Mouse (Mus musculus) megakaryocyte, embryonic 14.5 days (primary cell): ENCODE results near the gene Gm3952. TPM values are rescaled to one million over a fixed set of nuclear protein-coding genes. Genes with fewer than 3 reads are reported as not detected.

Experiments
- H3K27me3 ChIP-seq: replicated peaks from 2 replicates; pipeline ENCODE3; 2012; ENCODE audit warnings: inconsistent platforms
- H3K36me3 ChIP-seq: replicated peaks from 2 replicates; pipeline ENCODE3; 2012; ENCODE audit warnings: low read length, inconsistent platforms, mixed read lengths
- H3K4me1 ChIP-seq: 2 replicates; pipeline ENCODE4 v1.6.1; 2012; ENCODE audit warnings: inconsistent platforms
- H3K4me3 ChIP-seq: replicated peaks from 2 replicates; pipeline ENCODE3; 2012; ENCODE audit warnings: moderate library complexity, mild to moderate bottlenecking, inconsistent platforms
- H3K9me3 ChIP-seq: 2 replicates; pipeline ENCODE4 v1.6.1; 2012; ENCODE audit warnings: inconsistent platforms
- FLI1 ChIP-seq: IDR thresholded peaks from 2 replicates; pipeline ENCODE4 v1.6.1; 2012; ENCODE audit warnings: low read length, inconsistent platforms, mixed read lengths
- GATA1 ChIP-seq: IDR thresholded peaks from 3 replicates; pipeline ENCODE4 v1.6.1; 2012; ENCODE audit warnings: mixed read lengths, low read length, inconsistent platforms, borderline replicate concordance
- polyA plus RNA-seq: library from polyadenylated mRNA; stranded (reverse); fragments of >175 nt; gene quantifications from 2 replicates; pipeline ENCODE4 v1.2.3, GENCODE M21; 2012; ENCODE audit warnings: low replicate concordance; ENCODE audit not compliant: insufficient read depth

The Gm3952 gene
- polyA plus RNA-seq, result not detected in 2 replicates

GRCm38 (mm10) chr8:128798594-128798993 is at the start of gene Gm3952:
TSS of gene Gm3952 (minus strand) at chr8:128798694.
- Histone ChIP-seq H3K36me3 (no peaks in the 10 kb centered on the region), H3K27me3 (no peaks in the 10 kb centered on the region), H3K9me3 (no peaks in the 10 kb centered on the region), H3K4me1 (no peaks in the 10 kb centered on the region), H3K4me3 (no peak within 1 kb of the TSS)
- TF ChIP-seq FLI1, result no peak
- no peak for TF ChIP-seq GATA1

- H3K4me1 ChIP-seq, result no peaks in the 10 kb centered on the region
- H3K4me3 ChIP-seq, result no peak overlapping the region
- TF ChIP-seq FLI1 (no peak), GATA1 (no peak)
- no peaks in the 10 kb centered on the region for H3K36me3 ChIP-seq
- no peaks in the 10 kb centered on the region for H3K9me3 ChIP-seq
- no peaks in the 10 kb centered on the region for H3K27me3 ChIP-seq
Measured at GRCm38 (mm10) chr8:128843749-128844148, 45.3 kb upstream of the Gm3952 start.

- no peaks in the 10 kb centered on the region for H3K36me3 ChIP-seq
- H3K4me1 ChIP-seq, result no peaks in the 10 kb centered on the region
- TF ChIP-seq FLI1 (no peak), GATA1 (no peak)
- H3K27me3 ChIP-seq, result no peaks in the 10 kb centered on the region
- H3K4me3 ChIP-seq, result no peak overlapping the region
- no peaks in the 10 kb centered on the region for H3K9me3 ChIP-seq
Measured at GRCm38 (mm10) chr8:128812521-128812920, 14.0 kb upstream of the Gm3952 start.

- no peaks in the 10 kb centered on the region for H3K4me1 ChIP-seq
- no peak overlapping the region for H3K4me3 ChIP-seq
- TF ChIP-seq GATA1, result no peak
- TF ChIP-seq FLI1, result no peak
- no peaks in the 10 kb centered on the region for H3K27me3 ChIP-seq
- H3K9me3 ChIP-seq, result no peaks in the 10 kb centered on the region
- H3K36me3 ChIP-seq, result peaks cover 80% of the 10 kb centered on the region
Measured at GRCm38 (mm10) chr8:128735692-128736091, 62.8 kb downstream of the Gm3952 start.

- no peaks in the 10 kb centered on the region for H3K9me3 ChIP-seq
- no peaks in the 10 kb centered on the region for H3K27me3 ChIP-seq
- TF ChIP-seq GATA1 (no peak), FLI1 (no peak)
- H3K4me3 ChIP-seq, result no peak overlapping the region
- H3K36me3 ChIP-seq, result peaks cover 94% of the 10 kb centered on the region
- H3K4me1 ChIP-seq, result no peaks in the 10 kb centered on the region
Measured at GRCm38 (mm10) chr8:128734118-128734517, 64.4 kb downstream of the Gm3952 start.

GRCm38 (mm10) chr8:128732254-128732653 is 66.2 kb downstream of the Gm3952 start:
- Histone ChIP-seq H3K36me3 (peaks cover 100% of the 10 kb centered on the region), H3K9me3 (no peaks in the 10 kb centered on the region), H3K4me1 (no peaks in the 10 kb centered on the region), H3K27me3 (no peaks in the 10 kb centered on the region), H3K4me3 (no peak overlapping the region)
- TF ChIP-seq GATA1 (no peak), FLI1 (no peak)

GRCm38 (mm10) chr8:128727213-128727612 is 71.3 kb downstream of the Gm3952 start:
- Histone ChIP-seq H3K36me3 (peaks cover 100% of the 10 kb centered on the region), H3K27me3 (no peaks in the 10 kb centered on the region), H3K9me3 (no peaks in the 10 kb centered on the region), H3K4me3 (no peak overlapping the region), H3K4me1 (peaks cover 10% of the 10 kb centered on the region)
- no peak for TF ChIP-seq FLI1
- no peak for TF ChIP-seq GATA1

- Histone ChIP-seq H3K36me3 (peaks cover 98% of the 10 kb centered on the region), H3K9me3 (no peaks in the 10 kb centered on the region), H3K4me1 (peaks cover 10% of the 10 kb centered on the region), H3K27me3 (no peaks in the 10 kb centered on the region), H3K4me3 (no peak overlapping the region)
- TF ChIP-seq GATA1, result no peak
Measured at GRCm38 (mm10) chr8:128724819-128725218, 73.7 kb downstream of the Gm3952 start.

- Histone ChIP-seq H3K27me3 (no peaks in the 10 kb centered on the region), H3K36me3 (peaks cover 97% of the 10 kb centered on the region), H3K9me3 (no peaks in the 10 kb centered on the region), H3K4me1 (peaks cover 4% of the 10 kb centered on the region; the same call in 1 of the 2 replicates), H3K4me3 (no peak overlapping the region)
- no peak for TF ChIP-seq GATA1
- no peak for TF ChIP-seq FLI1
Measured at GRCm38 (mm10) chr8:128716184-128716583, 82.3 kb downstream of the Gm3952 start.

GRCm38 (mm10) chr8:128709261-128709660 is 89.2 kb downstream of the Gm3952 start:
- no peaks in the 10 kb centered on the region for H3K9me3 ChIP-seq
- peaks cover 99% of the 10 kb centered on the region for H3K36me3 ChIP-seq
- no peaks in the 10 kb centered on the region for H3K27me3 ChIP-seq
- TF ChIP-seq FLI1, result no peak
- no peak for TF ChIP-seq GATA1
- H3K4me1 ChIP-seq, result peaks cover 34% of the 10 kb centered on the region
- no peak overlapping the region for H3K4me3 ChIP-seq

GRCm38 (mm10) chr8:128704836-128705235 is 93.7 kb downstream of the Gm3952 start:
- peaks cover 67% of the 10 kb centered on the region for H3K36me3 ChIP-seq
- H3K9me3 ChIP-seq, result no peaks in the 10 kb centered on the region
- TF ChIP-seq FLI1, result no peak
- no peak for TF ChIP-seq GATA1
- H3K4me1 ChIP-seq, result peaks cover 61% of the 10 kb centered on the region
- no peaks in the 10 kb centered on the region for H3K27me3 ChIP-seq
- no peak overlapping the region for H3K4me3 ChIP-seq
